Mouse (Mus musculus) stomach, postnatal 0 days (tissue): ENCODE results near the gene Gpr171.

ENCODE experiments used
- CTCF ChIP-seq: IDR thresholded peaks from 2 replicates; pipeline ENCODE4 v1.5.1; 2016; ENCODE audit warnings: antibody characterized with exemption, low read depth, mild to moderate bottlenecking, moderate library complexity
- EP300 ChIP-seq: optimal IDR thresholded peaks from 2 replicates; pipeline ENCODE3; 2016; ENCODE audit warnings: antibody characterized with exemption

DNA sequence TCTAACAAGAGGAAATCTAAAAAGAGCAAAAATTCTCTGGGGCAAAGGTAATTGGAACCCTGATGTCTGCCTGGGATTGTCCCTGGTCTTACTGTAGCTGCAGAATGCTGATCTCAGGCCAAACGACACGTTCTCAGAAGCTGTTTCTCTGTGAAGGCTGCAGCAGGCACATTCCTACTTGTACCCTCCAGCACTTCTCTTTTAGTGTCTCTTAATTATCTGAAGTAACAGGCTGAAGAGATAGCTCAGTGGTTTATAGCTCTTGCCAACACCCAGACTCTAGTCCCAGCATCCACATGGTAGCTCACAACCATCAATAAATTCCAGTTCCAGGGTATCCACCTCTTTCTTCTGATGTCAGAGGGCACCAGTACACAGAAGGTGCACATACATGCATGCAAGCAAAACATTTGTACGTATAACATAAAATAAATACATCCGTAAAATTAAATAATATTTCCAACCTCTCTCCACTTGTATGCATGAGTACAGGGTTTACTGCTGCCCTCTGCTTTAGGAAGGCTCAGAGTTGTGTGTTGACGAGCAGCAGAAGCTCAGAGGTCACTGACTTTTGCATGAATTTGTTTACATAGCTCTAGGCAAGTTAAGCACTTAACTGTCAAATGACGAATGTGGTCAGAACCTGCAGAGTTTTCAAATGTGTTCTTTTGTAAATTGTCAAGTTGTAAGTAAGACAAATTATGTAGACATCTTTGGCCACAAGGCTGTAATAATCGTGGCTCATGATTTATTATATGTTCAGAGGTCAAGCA lies 24.3 kb upstream of the Gpr171 start:
- TF ChIP-seq CTCF (no peak), EP300 (no peak)
